Mouse (Mus musculus): ENCODE data around the gene Cbr2. TPM values are rescaled to one million over a fixed set of nuclear protein-coding genes. Genes with fewer than 3 reads are reported as not detected.
"Not testable (repeated sequence)": the region's sequence is repeated elsewhere in the genome, so short reads cannot be mapped to it uniquely, and the experiment has no call there.

Gene Cbr2
- polyA plus RNA-seq, 1 experiment from 2014 or later: 1.00 TPM

DNA sequence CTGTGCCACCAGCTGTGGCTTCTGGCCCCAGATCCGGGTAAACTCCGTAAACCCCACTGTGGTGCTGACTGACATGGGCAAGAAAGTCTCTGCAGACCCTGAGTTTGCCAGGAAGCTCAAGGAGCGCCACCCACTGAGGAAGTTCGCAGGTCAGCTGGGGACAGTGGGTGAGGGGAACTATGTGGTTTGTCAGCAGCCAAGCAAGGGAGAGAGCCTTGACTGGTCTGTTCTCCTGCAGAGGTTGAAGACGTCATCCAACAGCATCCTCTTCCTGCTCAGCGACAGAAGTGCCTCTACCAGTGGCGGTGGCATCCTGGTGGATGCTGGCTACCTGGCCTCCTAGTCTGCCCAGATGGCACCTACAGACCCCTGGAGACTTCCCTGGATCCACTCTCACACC, 35.1 kb upstream of the Cbr2 start:
- H3K27ac ChIP-seq (ENCODE audit: low read depth, low read length); H3K27me3 ChIP-seq (ENCODE audit: control insufficient read depth, insufficient read depth, low read length); DNase-seq (ENCODE audit: low spot score, missing footprints); H3K4me1 ChIP-seq (ENCODE audit: control insufficient read depth, insufficient read depth, low read length); H3K9ac ChIP-seq (ENCODE audit: low read length); H3K36me3 ChIP-seq (ENCODE audit: control insufficient read depth, insufficient read depth, low read length); H3K9me3 ChIP-seq (ENCODE audit: control insufficient read depth, low read length); H3K4me3 ChIP-seq (ENCODE audit: low read depth, low read length); H3K4me2 ChIP-seq; ATAC-seq (ENCODE audit: low FRiP score): not testable (repeated sequence)
- WGBS: 81% methylated on average over 3 of the region's 7 CpGs

DNA sequence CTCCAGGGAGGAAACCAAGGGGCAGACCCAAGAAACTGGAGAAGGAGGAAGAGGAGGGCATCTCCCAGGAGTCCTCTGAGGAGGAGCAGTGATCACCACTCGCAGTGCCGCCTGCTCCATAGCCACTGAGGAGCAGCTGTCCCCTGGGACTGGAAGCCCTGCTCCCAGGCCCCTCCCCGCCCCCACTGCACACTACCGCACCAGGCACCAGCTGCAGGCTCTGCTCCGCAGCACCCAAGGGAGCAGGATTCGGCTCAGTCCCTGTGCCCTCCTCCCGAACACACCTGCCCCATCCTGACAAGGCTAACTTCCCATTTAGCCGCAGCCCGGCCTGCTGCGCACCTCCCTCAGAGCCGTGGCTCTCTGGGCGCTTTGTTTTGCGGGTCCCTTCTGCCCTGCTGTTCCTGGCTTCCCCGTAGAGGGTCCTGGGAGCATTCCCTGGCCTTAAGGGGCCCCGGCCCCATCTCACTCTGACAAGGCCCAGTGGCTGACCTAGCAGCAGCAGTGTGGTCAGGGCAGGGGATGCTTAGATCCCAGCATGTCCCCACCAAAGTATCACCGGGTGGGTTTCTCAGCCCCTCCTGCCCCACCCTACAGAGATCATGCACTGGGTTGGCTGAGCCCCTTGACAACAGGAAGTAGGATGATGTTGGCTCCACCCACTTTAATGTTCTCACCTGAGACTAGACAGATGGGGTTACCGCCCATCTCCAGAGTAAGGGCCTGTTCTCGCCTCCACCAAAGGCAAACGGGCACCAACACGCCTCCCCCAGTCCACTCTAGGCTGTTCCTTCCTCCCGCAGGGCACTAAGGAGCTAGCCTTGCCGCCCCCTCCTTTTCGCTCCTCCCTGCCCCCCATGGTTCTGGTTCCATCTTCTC, 31.4 kb upstream of the Cbr2 start:
- not testable (repeated sequence) for H3K36me3 ChIP-seq (ENCODE audit: control insufficient read depth, insufficient read depth, low read length); H3K4me2 ChIP-seq; ATAC-seq (ENCODE audit: low FRiP score); H3K9ac ChIP-seq (ENCODE audit: low read length); H3K4me1 ChIP-seq (ENCODE audit: control insufficient read depth, insufficient read depth, low read length); H3K27ac ChIP-seq (ENCODE audit: low read depth, low read length); H3K9me3 ChIP-seq (ENCODE audit: control insufficient read depth, low read length); H3K4me3 ChIP-seq (ENCODE audit: low read depth, low read length); H3K27me3 ChIP-seq (ENCODE audit: control insufficient read depth, insufficient read depth, low read length)
- peak; percentile 76 for DNase-seq (ENCODE audit: low spot score, missing footprints)
- 18% methylated on average over 4 of the region's 23 CpGs for WGBS

DNA sequence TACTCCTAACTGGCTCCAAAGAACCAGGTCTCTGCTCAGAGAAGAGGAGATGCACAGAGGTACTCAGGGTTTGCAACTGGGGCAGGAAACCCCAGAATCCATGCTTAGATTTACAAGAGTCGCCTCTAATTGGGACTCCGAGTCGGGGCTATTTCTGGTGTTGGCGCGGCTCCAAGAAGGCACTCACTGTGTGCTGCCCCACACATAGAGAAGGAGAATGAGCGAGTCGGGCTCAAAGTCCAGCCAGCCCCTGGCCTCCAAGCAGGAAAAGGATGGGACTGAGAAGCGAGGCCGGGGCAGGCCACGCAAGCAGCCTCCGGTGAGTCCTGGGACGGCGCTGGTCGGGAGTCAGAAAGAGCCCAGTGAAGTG, 30.7 kb upstream of the Cbr2 start, which contains the start of gene Hmga1b:
TSS of gene Hmga1b (plus strand) at position 123 of the 370 bp plus-strand sequence.
- DNase-seq (ENCODE audit: low spot score, missing footprints); ATAC-seq (ENCODE audit: low FRiP score); H3K9me3 ChIP-seq (ENCODE audit: control insufficient read depth, low read length); H3K4me1 ChIP-seq (ENCODE audit: control insufficient read depth, insufficient read depth, low read length); H3K9ac ChIP-seq (ENCODE audit: low read length); H3K27ac ChIP-seq (ENCODE audit: low read depth, low read length); H3K27me3 ChIP-seq (ENCODE audit: control insufficient read depth, insufficient read depth, low read length); H3K4me3 ChIP-seq (ENCODE audit: low read depth, low read length); H3K36me3 ChIP-seq (ENCODE audit: control insufficient read depth, insufficient read depth, low read length); H3K4me2 ChIP-seq: not testable (repeated sequence)
- WGBS: 26% methylated on average over 12 of the region's 14 CpGs

DNA sequence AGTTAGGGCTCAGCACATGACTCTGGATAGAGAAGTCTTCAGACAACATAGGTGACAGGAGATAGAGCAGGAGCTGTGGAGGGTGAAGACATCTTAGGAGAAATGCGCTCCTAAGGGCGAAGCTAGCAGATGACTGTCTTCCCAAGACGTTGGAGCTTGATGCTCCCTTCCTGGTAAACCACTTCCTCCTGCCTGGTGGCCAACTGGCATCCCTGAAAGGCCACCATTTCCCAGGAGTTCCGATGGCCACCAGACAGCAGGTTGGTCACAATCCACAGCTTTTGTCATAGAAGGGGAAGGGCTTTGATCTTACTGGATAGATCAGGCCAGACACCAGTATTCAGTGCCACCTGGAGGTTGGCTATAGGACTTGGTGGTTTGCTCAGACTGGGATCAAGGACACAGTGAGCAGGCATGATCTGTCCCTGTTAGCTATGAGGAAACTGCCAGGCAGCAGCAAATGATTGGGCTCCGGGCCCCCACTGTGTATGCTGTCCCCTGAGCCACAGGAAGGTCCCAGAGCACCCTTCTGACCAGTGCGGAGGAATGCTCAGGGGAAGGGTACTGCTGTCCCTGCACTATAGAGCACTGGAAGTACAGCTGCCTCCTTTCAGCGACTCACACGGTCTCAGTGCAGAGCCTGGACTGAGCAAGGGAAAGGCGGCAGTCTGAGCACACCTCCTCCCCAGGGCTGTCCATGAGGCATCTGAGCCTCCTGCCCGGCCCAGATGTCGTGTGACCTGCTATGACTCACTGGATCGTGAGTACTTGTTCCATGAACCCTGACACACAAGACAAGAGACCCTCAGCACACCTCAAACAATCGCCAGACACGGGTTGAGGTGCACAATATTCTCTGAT, 30.1 kb upstream of the Cbr2 start:
- DNase-seq (ENCODE audit: low spot score, missing footprints): peak; percentile 82
- no peaks in the 10 kb centered on the region for H3K4me1 ChIP-seq (ENCODE audit: control insufficient read depth, insufficient read depth, low read length)
- H3K9me3 ChIP-seq (ENCODE audit: control insufficient read depth, low read length): no peaks in the 10 kb centered on the region; the same call in 1 of the 2 replicates
- no peak overlapping the region for H3K4me2 ChIP-seq
- H3K9ac ChIP-seq (ENCODE audit: low read length): no peak overlapping the region
- no peak overlapping the region for H3K4me3 ChIP-seq (ENCODE audit: low read depth, low read length)
- WGBS: 72% methylated on average over 14 of the region's 14 CpGs
- no peaks in the 10 kb centered on the region for H3K36me3 ChIP-seq (ENCODE audit: control insufficient read depth, insufficient read depth, low read length)
- ATAC-seq (ENCODE audit: low FRiP score): no peak
- peaks cover 6% of the 10 kb centered on the region for H3K27me3 ChIP-seq (ENCODE audit: control insufficient read depth, insufficient read depth, low read length)
- H3K27ac ChIP-seq (ENCODE audit: low read depth, low read length): no peak overlapping the region

DNA sequence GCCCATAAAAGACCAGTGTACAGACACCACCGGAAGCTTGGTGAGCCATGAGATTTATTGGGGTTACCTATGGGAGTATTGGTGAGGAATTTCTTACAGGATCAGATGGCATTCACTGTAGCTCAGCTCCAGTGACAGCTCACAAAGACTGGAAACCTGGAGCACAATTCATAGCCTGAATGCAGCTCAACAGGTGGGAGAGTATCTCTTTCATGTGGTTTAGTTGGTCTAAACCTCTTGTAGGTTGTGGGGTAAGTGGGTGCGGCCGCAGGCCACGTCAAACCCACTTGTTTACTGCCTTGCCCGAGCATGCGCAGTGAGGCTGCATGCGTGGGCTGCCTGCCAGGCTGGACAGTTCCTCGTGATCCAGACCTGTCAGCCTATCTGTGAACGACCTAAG, 28.3 kb upstream of the Cbr2 start:
- peaks cover 6% of the 10 kb centered on the region for H3K27me3 ChIP-seq (ENCODE audit: control insufficient read depth, insufficient read depth, low read length)
- H3K36me3 ChIP-seq (ENCODE audit: control insufficient read depth, insufficient read depth, low read length): no peaks in the 10 kb centered on the region
- no peak overlapping the region for H3K27ac ChIP-seq (ENCODE audit: low read depth, low read length)
- H3K9me3 ChIP-seq (ENCODE audit: control insufficient read depth, low read length): no peaks in the 10 kb centered on the region; the same call in 1 of the 2 replicates
- H3K4me2 ChIP-seq: no peak overlapping the region
- WGBS: 94% methylated on average over 9 of the region's 9 CpGs
- no peak overlapping the region for H3K9ac ChIP-seq (ENCODE audit: low read length)
- DNase-seq (ENCODE audit: low spot score, missing footprints) (peak; percentile 61), ATAC-seq (ENCODE audit: low FRiP score) (no peak)
- no peak overlapping the region for H3K4me3 ChIP-seq (ENCODE audit: low read depth, low read length)
- no peaks in the 10 kb centered on the region for H3K4me1 ChIP-seq (ENCODE audit: control insufficient read depth, insufficient read depth, low read length)

DNA sequence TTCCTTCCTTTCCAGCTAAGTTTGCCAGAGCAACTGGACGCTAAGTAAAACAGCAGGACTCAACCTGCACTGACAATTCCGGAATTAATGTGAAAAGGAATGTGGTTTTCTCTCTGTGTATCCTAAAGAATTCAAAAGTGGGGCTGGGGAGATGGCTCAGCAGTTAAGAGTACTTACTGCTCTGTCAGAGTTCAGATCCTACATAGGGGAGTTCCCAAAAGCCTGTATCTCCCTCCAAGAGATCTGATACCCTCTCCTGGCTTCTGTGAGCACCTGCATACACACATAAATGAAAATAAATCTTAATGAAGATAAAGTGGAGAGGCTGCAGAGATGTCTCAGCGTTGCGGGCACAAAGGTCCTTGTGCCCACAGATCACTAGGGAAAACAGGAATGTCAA, 19.7 kb upstream of the Cbr2 start:
- H3K27me3 ChIP-seq (ENCODE audit: control insufficient read depth, insufficient read depth, low read length): no peaks in the 10 kb centered on the region
- H3K9me3 ChIP-seq (ENCODE audit: control insufficient read depth, low read length): no peaks in the 10 kb centered on the region
- WGBS: 75% methylated on average over 4 of the region's 4 CpGs
- H3K9ac ChIP-seq (ENCODE audit: low read length): no peak overlapping the region
- ATAC-seq (ENCODE audit: low FRiP score): no peak
- no peak for DNase-seq (ENCODE audit: low spot score, missing footprints)
- H3K4me2 ChIP-seq: no peak overlapping the region
- H3K27ac ChIP-seq (ENCODE audit: low read depth, low read length): no peak overlapping the region
- no peak overlapping the region for H3K4me3 ChIP-seq (ENCODE audit: low read depth, low read length)
- no peaks in the 10 kb centered on the region for H3K36me3 ChIP-seq (ENCODE audit: control insufficient read depth, insufficient read depth, low read length)
- H3K4me1 ChIP-seq (ENCODE audit: control insufficient read depth, insufficient read depth, low read length): no peaks in the 10 kb centered on the region

DNA sequence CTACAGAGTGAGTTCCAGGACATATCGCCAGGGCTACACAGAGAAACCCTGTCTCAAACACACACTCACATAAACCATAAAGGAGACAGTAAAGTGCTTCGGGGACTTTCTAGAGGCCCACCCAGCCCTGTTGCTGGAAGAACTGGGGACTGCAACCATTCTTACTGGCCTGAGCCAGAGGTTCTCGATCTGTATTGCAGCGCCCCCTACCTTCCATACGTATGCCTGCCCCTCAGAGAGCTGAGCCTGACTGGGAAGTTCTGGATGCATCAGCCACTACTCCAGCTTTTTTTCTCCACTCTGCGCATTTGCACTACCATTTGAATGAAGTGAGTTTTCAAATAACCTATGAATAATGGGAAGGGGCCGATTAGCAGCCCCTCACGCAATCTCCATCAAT, 17.5 kb upstream of the Cbr2 start:
- WGBS: 64% methylated on average over 8 of the region's 8 CpGs
- no peaks in the 10 kb centered on the region for H3K4me1 ChIP-seq (ENCODE audit: control insufficient read depth, insufficient read depth, low read length)
- ATAC-seq (ENCODE audit: low FRiP score) (no peak), DNase-seq (ENCODE audit: low spot score, missing footprints) (no peak)
- H3K27ac ChIP-seq (ENCODE audit: low read depth, low read length): no peak overlapping the region
- H3K9me3 ChIP-seq (ENCODE audit: control insufficient read depth, low read length): no peaks in the 10 kb centered on the region
- H3K4me3 ChIP-seq (ENCODE audit: low read depth, low read length): no peak overlapping the region
- H3K27me3 ChIP-seq (ENCODE audit: control insufficient read depth, insufficient read depth, low read length): no peaks in the 10 kb centered on the region
- H3K9ac ChIP-seq (ENCODE audit: low read length): no peak overlapping the region
- no peak overlapping the region for H3K4me2 ChIP-seq
- no peaks in the 10 kb centered on the region for H3K36me3 ChIP-seq (ENCODE audit: control insufficient read depth, insufficient read depth, low read length)

DNA sequence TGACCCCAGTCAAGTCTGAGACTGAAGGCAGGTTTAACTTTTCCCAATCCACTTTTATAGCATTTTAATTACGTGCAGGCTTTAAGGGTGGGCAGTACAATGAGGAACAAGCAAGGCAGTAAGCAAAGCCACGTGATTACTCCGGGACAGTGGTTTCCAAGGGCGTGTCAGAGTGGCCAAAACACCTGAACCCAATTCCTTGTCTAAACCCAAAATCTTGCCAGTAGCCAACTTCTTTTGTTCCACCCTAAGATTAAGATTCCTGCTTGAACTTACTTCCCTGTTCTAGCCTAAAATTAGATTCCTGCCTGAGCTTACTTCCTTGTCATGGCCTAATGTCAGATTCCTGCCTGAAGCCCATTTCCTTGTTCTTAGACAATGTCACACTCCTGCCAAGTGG, 16.1 kb upstream of the Cbr2 start:
- Histone ChIP-seq H3K9me3 (ENCODE audit: control insufficient read depth, low read length) (no peaks in the 10 kb centered on the region), H3K4me2 (no peak overlapping the region), H3K27me3 (ENCODE audit: control insufficient read depth, insufficient read depth, low read length) (no peaks in the 10 kb centered on the region), H3K4me1 (ENCODE audit: control insufficient read depth, insufficient read depth, low read length) (no peaks in the 10 kb centered on the region), H3K36me3 (ENCODE audit: control insufficient read depth, insufficient read depth, low read length) (no peaks in the 10 kb centered on the region), H3K9ac (ENCODE audit: low read length) (no peak overlapping the region), H3K27ac (ENCODE audit: low read depth, low read length) (no peak overlapping the region), H3K4me3 (ENCODE audit: low read depth, low read length) (no peak overlapping the region)
- 87% methylated on average over 4 of the region's 4 CpGs for WGBS
- ATAC-seq (ENCODE audit: low FRiP score) (no peak), DNase-seq (ENCODE audit: low spot score, missing footprints) (no peak)

DNA sequence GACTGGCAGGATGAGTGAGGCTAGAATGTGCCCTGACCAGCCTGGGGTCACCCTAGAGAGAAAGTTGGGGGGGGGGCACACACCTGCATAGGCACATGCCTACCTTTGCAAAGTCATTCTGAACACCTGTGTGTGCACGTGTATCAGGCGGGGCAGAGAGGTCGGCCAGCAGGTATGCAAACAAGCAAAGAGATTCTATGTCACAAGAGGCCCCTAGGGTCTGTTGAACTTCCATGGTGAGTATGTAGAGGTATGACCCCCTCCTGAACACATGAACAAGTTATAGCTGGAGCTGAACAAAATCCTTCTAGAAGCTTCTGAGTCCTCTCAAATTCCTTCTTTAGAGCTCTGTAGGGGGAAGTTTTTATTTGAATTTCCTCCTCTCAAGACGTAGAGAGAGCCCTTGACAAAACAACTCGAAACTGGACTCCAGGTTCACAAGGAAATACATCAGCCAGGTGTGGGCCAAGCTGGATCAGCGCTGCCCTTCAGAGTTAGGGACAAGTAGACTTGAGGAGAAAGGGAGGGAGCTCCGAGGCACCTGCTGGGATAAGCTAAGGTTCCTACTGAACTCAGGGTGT, 12.3 kb upstream of the Cbr2 start:
- Histone ChIP-seq H3K9me3 (ENCODE audit: control insufficient read depth, low read length) (no peaks in the 10 kb centered on the region), H3K27ac (ENCODE audit: low read depth, low read length) (no peak overlapping the region), H3K4me3 (ENCODE audit: low read depth, low read length) (no peak overlapping the region), H3K4me2 (no peak overlapping the region), H3K4me1 (ENCODE audit: control insufficient read depth, insufficient read depth, low read length) (no peaks in the 10 kb centered on the region), H3K9ac (ENCODE audit: low read length) (no peak overlapping the region), H3K27me3 (ENCODE audit: control insufficient read depth, insufficient read depth, low read length) (no peaks in the 10 kb centered on the region), H3K36me3 (ENCODE audit: control insufficient read depth, insufficient read depth, low read length) (no peaks in the 10 kb centered on the region)
- ATAC-seq (ENCODE audit: low FRiP score) (no peak), DNase-seq (ENCODE audit: low spot score, missing footprints) (peak; percentile 77)
- WGBS: 81% methylated on average over 7 of the region's 7 CpGs

All from midbrain, embryonic 11.5 days (tissue).